Comparison of ENCODE assay signal across 9 mouse cellular contexts in genomic region chr12:91265462-91265861, GRCm38 (mm10).
DNase-seq lines count a peak whose midpoint lies in the region; ATAC-seq and TF ChIP-seq lines count a peak whose summit lies in the region.
"Had no signal": no experiment of that assay in that cellular context is flagged by ENCODE, and none has a peak within 500 bp of the region (broad histone marks: within the 10 kb centered on the region; RNA-seq: fewer than 3 reads in every experiment).

No protein-coding gene starts in this region.

- peak; percentile 39; the same call in 1 of the 2 replicates for ATAC-seq in heart, embryonic 12.5 days (ENCODE audit: insufficient number of reproducible peaks, low FRiP score)
- peak; percentile 79 for ATAC-seq in forebrain, embryonic 14.5 days
- no peak for ATAC-seq in intestine, postnatal 0 days

- H3K4me2 ChIP-seq in heart, embryonic 12.5 days = no peak overlapping the region
- H3K4me2 ChIP-seq in forebrain, embryonic 14.5 days (ENCODE audit: low read length) = no peak overlapping the region
- H3K4me2 ChIP-seq in intestine, postnatal 0 days (replicated peaks; ENCODE audit: low read depth) = no peak overlapping the region
- H3K4me2 ChIP-seq: limb, embryonic 13.5 days had no signal

- H3K9me3 ChIP-seq in heart, embryonic 12.5 days (replicated peaks) = no peaks in the 10 kb centered on the region
- no peaks in the 10 kb centered on the region for H3K9me3 ChIP-seq in forebrain, embryonic 14.5 days (replicated peaks; ENCODE audit: control insufficient read depth, low read length)
- no peaks in the 10 kb centered on the region for H3K9me3 ChIP-seq in intestine, postnatal 0 days (ENCODE audit: control insufficient read depth)
- H3K9me3 ChIP-seq: limb, embryonic 13.5 days had no signal

- no peak for TF ChIP-seq CTCF in intestine, postnatal 0 days (IDR thresholded peaks at IDR 0.05; ENCODE audit: low read depth)

- H3K27ac ChIP-seq in heart, embryonic 12.5 days (ENCODE audit: poor library complexity, severe bottlenecking) = peak overlapping the region; percentile 47; the same call in 1 of the 2 replicates
- H3K27ac ChIP-seq in forebrain, embryonic 14.5 days (ENCODE audit: low read depth, low read length) = no peak overlapping the region
- peak overlapping the region; percentile 35; the same call in 1 of the 2 replicates for H3K27ac ChIP-seq in macrophage
- H3K27ac ChIP-seq in intestine, postnatal 0 days (ENCODE audit: low read depth, low read length) = no peak overlapping the region
- H3K27ac ChIP-seq: limb, embryonic 13.5 days had no signal

- H3K27me3 ChIP-seq in heart, embryonic 12.5 days (replicated peaks) = no peaks in the 10 kb centered on the region
- no peaks in the 10 kb centered on the region for H3K27me3 ChIP-seq in forebrain, embryonic 14.5 days (replicated peaks; ENCODE audit: control insufficient read depth, insufficient read depth, low read length)
- H3K27me3 ChIP-seq in intestine, postnatal 0 days (replicated peaks; ENCODE audit: control insufficient read depth, insufficient read depth, low read length) = no peaks in the 10 kb centered on the region
- H3K27me3 ChIP-seq: limb, embryonic 13.5 days had no signal

- DNase-seq in heart, postnatal 25 days (ENCODE audit: low spot score) = no peak
- peak; percentile 34 for DNase-seq in NIH3T3 (ENCODE audit: low read depth)
- peak; percentile 78 for DNase-seq in forebrain, embryonic 14.5 days (ENCODE audit: low spot score)
- DNase-seq in adipocyte (ENCODE audit: low spot score) = no peak
- DNase-seq in left cerebral cortex, adult 9 months (ENCODE audit: low spot score in 2 of 2) = no peak

- H3K4me3 ChIP-seq in heart, embryonic 12.5 days = no peak overlapping the region
- no peak overlapping the region for H3K4me3 ChIP-seq in forebrain, embryonic 14.5 days (ENCODE audit: low read depth, low read length)
- H3K4me3 ChIP-seq in macrophage (ENCODE audit: inconsistent target) = no peak overlapping the region
- no peak overlapping the region for H3K4me3 ChIP-seq in intestine, postnatal 0 days (ENCODE audit: low read depth, low read length)
- H3K4me3 ChIP-seq: limb, embryonic 13.5 days had no signal

- H3K79me2 ChIP-seq in macrophage (ENCODE audit: inconsistent target) = no peaks in the 10 kb centered on the region

- no peaks in the 10 kb centered on the region for H3K36me3 ChIP-seq in heart, embryonic 12.5 days
- H3K36me3 ChIP-seq in forebrain, embryonic 14.5 days (ENCODE audit: control insufficient read depth, insufficient read depth, low read length) = no peaks in the 10 kb centered on the region
- no peaks in the 10 kb centered on the region for H3K36me3 ChIP-seq in macrophage (ENCODE audit: inconsistent target)
- no peaks in the 10 kb centered on the region for H3K36me3 ChIP-seq in intestine, postnatal 0 days (ENCODE audit: control insufficient read depth, insufficient read depth)
- H3K36me3 ChIP-seq: limb, embryonic 13.5 days had no signal

- intact Hi-C loops in heart, postnatal 25 days (cut with DNase I) = no loop called here

- no peak overlapping the region for H3K9ac ChIP-seq in heart, embryonic 12.5 days
- H3K9ac ChIP-seq in forebrain, embryonic 14.5 days (ENCODE audit: low read length) = no peak overlapping the region
- no peak overlapping the region for H3K9ac ChIP-seq in intestine, postnatal 0 days (ENCODE audit: low read depth, low read length)
- H3K9ac ChIP-seq: limb, embryonic 13.5 days had no signal

- peaks cover 10% of the 10 kb centered on the region for H3K4me1 ChIP-seq in heart, embryonic 12.5 days (replicated peaks)
- H3K4me1 ChIP-seq in forebrain, embryonic 14.5 days (ENCODE audit: control insufficient read depth, insufficient read depth, low read length) = peaks cover 6% of the 10 kb centered on the region; the same call in 1 of the 2 replicates
- H3K4me1 ChIP-seq in intestine, postnatal 0 days (replicated peaks; ENCODE audit: control insufficient read depth, insufficient read depth, low read length) = no peaks in the 10 kb centered on the region
- H3K4me1 ChIP-seq: limb, embryonic 13.5 days had no signal

- 29% methylated on average over 5 of the region's 5 CpGs for WGBS in heart, embryonic 12.5 days
- WGBS in forebrain, embryonic 14.5 days = 22% methylated on average over 5 of the region's 5 CpGs
- WGBS in macrophage (ENCODE audit: missing documents) = 90% methylated on average over 5 of the region's 5 CpGs
- WGBS in intestine, postnatal 0 days = 61% methylated on average over 5 of the region's 5 CpGs

Comparison
In these comparisons a context has a peak if more than half of its experiments do, and no peak if none do; other contexts are left out.
1. H3K27ac ChIP-seq: peak in heart, embryonic 12.5 days (single experiment) and macrophage (single experiment); none in forebrain, embryonic 14.5 days (single experiment) and intestine, postnatal 0 days (single experiment).
2. DNase-seq: peak in NIH3T3 (single experiment) and forebrain, embryonic 14.5 days (single experiment); none in heart, postnatal 25 days (single experiment), adipocyte (single experiment) and left cerebral cortex, adult 9 months (0 of 2).